Mouse (Mus musculus) liver, embryonic 14.5 days (tissue): ENCODE data around the gene Ttc5.

Experiments
- CTCF ChIP-seq: IDR thresholded peaks from 2 replicates; pipeline ENCODE4 v1.5.1; 2016; ENCODE audit warnings: antibody characterized with exemption, low read depth, control low read depth
- EP300 ChIP-seq: IDR thresholded peaks from 2 replicates; pipeline ENCODE4 v1.6.1; 2016; ENCODE audit warnings: antibody characterized with exemption, low read depth

DNA sequence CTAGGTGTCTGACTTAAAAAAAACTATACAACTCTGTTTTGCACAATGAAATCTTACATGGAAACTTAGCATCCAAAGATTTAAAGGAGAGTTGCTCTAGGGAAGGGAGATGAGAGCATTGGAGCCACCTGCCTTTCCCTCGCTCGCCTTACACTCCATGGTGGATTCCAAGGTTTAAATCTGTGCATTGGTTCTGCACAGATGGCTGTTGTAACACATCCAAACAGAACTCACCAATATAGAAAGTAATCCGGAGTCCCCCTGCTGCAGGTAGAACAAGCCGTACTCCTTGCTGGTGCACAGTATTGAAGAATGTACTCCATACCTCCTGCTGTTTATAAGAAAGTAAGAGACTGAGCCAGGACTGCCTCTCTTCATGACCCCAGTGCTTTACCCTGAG, 41.3 kb upstream of the Ttc5 start:
- TF ChIP-seq CTCF (no peak), EP300 (no peak)
